20 mouse cellular contexts compared by ENCODE assay signal in the genomic region with DNA sequence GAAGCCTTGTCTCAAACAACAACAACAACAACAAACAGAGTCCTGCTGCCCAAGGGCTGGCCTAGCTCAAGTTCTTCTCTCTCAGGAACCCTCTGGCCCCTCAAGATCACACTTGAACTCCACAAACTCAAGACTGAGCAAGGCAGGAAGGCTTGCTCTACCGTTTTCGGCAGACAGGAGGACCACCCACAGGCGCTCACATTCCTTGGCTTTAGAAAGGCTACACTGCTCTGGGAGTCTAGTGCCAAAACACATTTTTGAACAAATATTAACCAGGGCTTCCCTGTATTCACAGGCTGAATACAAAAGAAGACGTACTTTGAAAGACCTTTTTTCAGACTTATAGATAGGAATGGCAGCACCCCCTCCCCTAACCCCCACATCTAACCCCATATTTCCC. TPM values are rescaled to one million over a fixed set of nuclear protein-coding genes. Genes with fewer than 3 reads are reported as not detected.
DNase-seq lines count a peak whose midpoint lies in the region; ATAC-seq and TF ChIP-seq lines count a peak whose summit lies in the region.
"Had no signal": no experiment of that assay in that cellular context is flagged by ENCODE, and none has a peak within 500 bp of the region (broad histone marks: within the 10 kb centered on the region; RNA-seq: fewer than 3 reads in every experiment).

No protein-coding gene starts in this region.

- H3K4me2 ChIP-seq in kidney, embryonic 14.5 days (replicated peaks; ENCODE audit: low read depth, low read length), result no peak overlapping the region
- no peak overlapping the region for H3K4me2 ChIP-seq in lung, embryonic 16.5 days (ENCODE audit: low read depth, low read length)
- no peak overlapping the region for H3K4me2 ChIP-seq in intestine, postnatal 0 days (replicated peaks; ENCODE audit: low read depth)
- no peak overlapping the region for H3K4me2 ChIP-seq in stomach, embryonic 14.5 days (replicated peaks; ENCODE audit: low read depth, low read length)
- H3K4me2 ChIP-seq: hindbrain, embryonic 15.5 days; limb, embryonic 12.5 days had no signal

- no peak for DNase-seq in kidney, adult 8-10 months
- no peak for DNase-seq in lung, adult 18-20 months
- DNase-seq in gastrocnemius, adult 2 months, result no peak
- no peak for DNase-seq in forebrain, embryonic 10.5 days (ENCODE audit: extremely low spot score, low spot score)
- DNase-seq: adrenal gland, postnatal 14 days; cerebellum, adult 8-10 months; heart, adult 11 months; heart, postnatal 14 days; right cerebral cortex, postnatal 14 days had no signal

- no peak overlapping the region for H3K9ac ChIP-seq in kidney, embryonic 14.5 days (ENCODE audit: low read depth, low read length)
- no peak overlapping the region for H3K9ac ChIP-seq in lung, embryonic 16.5 days (ENCODE audit: low read length)
- H3K9ac ChIP-seq in intestine, postnatal 0 days (ENCODE audit: low read depth, low read length), result no peak overlapping the region
- H3K9ac ChIP-seq in stomach, embryonic 14.5 days (replicated peaks; ENCODE audit: low read depth, low read length), result no peak overlapping the region
- H3K9ac ChIP-seq: hindbrain, embryonic 15.5 days; limb, embryonic 12.5 days had no signal

- peak; percentile 35; the same call in 1 of the 2 replicates for TF ChIP-seq CTCF in intestine, postnatal 0 days (IDR thresholded peaks at IDR 0.05; ENCODE audit: low read depth)
- no peak for TF ChIP-seq CTCF in gastrocnemius, adult 2 months (IDR thresholded peaks at IDR 0.05)

- no peaks in the 10 kb centered on the region for H3K9me3 ChIP-seq in kidney, embryonic 14.5 days (ENCODE audit: control insufficient read depth, low read length)
- no peaks in the 10 kb centered on the region for H3K9me3 ChIP-seq in lung, embryonic 16.5 days (ENCODE audit: control insufficient read depth, low read length)
- no peaks in the 10 kb centered on the region for H3K9me3 ChIP-seq in intestine, postnatal 0 days (ENCODE audit: control insufficient read depth)
- no peaks in the 10 kb centered on the region for H3K9me3 ChIP-seq in stomach, embryonic 14.5 days (ENCODE audit: control insufficient read depth, low read depth, low read length)
- H3K9me3 ChIP-seq in forebrain, embryonic 10.5 days, result no peaks in the 10 kb centered on the region
- H3K9me3 ChIP-seq: hindbrain, embryonic 15.5 days; limb, embryonic 12.5 days had no signal

- H3K4me1 ChIP-seq in kidney, embryonic 14.5 days (ENCODE audit: control insufficient read depth, insufficient read depth, low read length), result no peaks in the 10 kb centered on the region
- peaks cover 10% of the 10 kb centered on the region for H3K4me1 ChIP-seq in lung, embryonic 16.5 days (replicated peaks; ENCODE audit: control insufficient read depth, insufficient read depth, low read length)
- no peaks in the 10 kb centered on the region for H3K4me1 ChIP-seq in intestine, postnatal 0 days (replicated peaks; ENCODE audit: control insufficient read depth, insufficient read depth, low read length)
- H3K4me1 ChIP-seq in stomach, embryonic 14.5 days (ENCODE audit: control insufficient read depth, insufficient read depth, low read length), result no peaks in the 10 kb centered on the region
- H3K4me1 ChIP-seq in forebrain, embryonic 10.5 days, result peaks cover 14% of the 10 kb centered on the region
- H3K4me1 ChIP-seq: limb, embryonic 12.5 days had no signal

- no peaks in the 10 kb centered on the region for H3K36me3 ChIP-seq in kidney, embryonic 14.5 days (ENCODE audit: control insufficient read depth, insufficient read depth, low read length)
- no peaks in the 10 kb centered on the region for H3K36me3 ChIP-seq in lung, embryonic 16.5 days (ENCODE audit: control insufficient read depth, insufficient read depth, low read length)
- no peaks in the 10 kb centered on the region for H3K36me3 ChIP-seq in intestine, postnatal 0 days (ENCODE audit: control insufficient read depth, insufficient read depth)
- H3K36me3 ChIP-seq in stomach, embryonic 14.5 days (ENCODE audit: control insufficient read depth, insufficient read depth, low read length), result no peaks in the 10 kb centered on the region
- H3K36me3 ChIP-seq in forebrain, embryonic 10.5 days (replicated peaks), result no peaks in the 10 kb centered on the region
- H3K36me3 ChIP-seq: hindbrain, embryonic 15.5 days; limb, embryonic 12.5 days had no signal

- 49% methylated on average over 4 of the region's 4 CpGs for WGBS in kidney, embryonic 14.5 days
- 20% methylated on average over 4 of the region's 4 CpGs for WGBS in lung, embryonic 16.5 days
- 46% methylated on average over 4 of the region's 4 CpGs for WGBS in intestine, postnatal 0 days
- 26% methylated on average over 4 of the region's 4 CpGs for WGBS in stomach, embryonic 14.5 days
- 70% methylated on average over 4 of the region's 4 CpGs for WGBS in forebrain, embryonic 10.5 days

- H3K27ac ChIP-seq in kidney, embryonic 14.5 days (ENCODE audit: low read depth, low read length), result no peak overlapping the region
- peak overlapping the region; percentile 62 for H3K27ac ChIP-seq in lung, embryonic 16.5 days (ENCODE audit: low read length)
- no peak overlapping the region for H3K27ac ChIP-seq in intestine, postnatal 0 days (ENCODE audit: low read depth, low read length)
- no peak overlapping the region for H3K27ac ChIP-seq in stomach, embryonic 14.5 days (ENCODE audit: low read length)
- H3K27ac ChIP-seq in gastrocnemius, adult 2 months, result no peak overlapping the region
- H3K27ac ChIP-seq in forebrain, embryonic 10.5 days, result no peak overlapping the region
- H3K27ac ChIP-seq: hindbrain, embryonic 15.5 days; limb, embryonic 12.5 days had no signal

- intact Hi-C loops in gastrocnemius, adult 2 months (cut with DNase I), result no loop called here

- peak; percentile 61; the same call in 1 of the 2 replicates for ATAC-seq in kidney, embryonic 14.5 days (ENCODE audit: low FRiP score, low TSS enrichment)
- ATAC-seq in lung, embryonic 16.5 days (ENCODE audit: low read depth), result peak; percentile 89
- no peak for ATAC-seq in intestine, postnatal 0 days
- ATAC-seq in stomach, embryonic 14.5 days (ENCODE audit: insufficient number of reproducible peaks, insufficient read depth, low FRiP score, low read depth), result peak; percentile 25; the same call in 1 of the 2 replicates
- ATAC-seq: forebrain, embryonic 14.5 days had no signal

- no peaks in the 10 kb centered on the region for H3K27me3 ChIP-seq in kidney, embryonic 14.5 days (ENCODE audit: control insufficient read depth, insufficient read depth, low read length)
- no peaks in the 10 kb centered on the region for H3K27me3 ChIP-seq in lung, embryonic 16.5 days (ENCODE audit: control insufficient read depth, insufficient read depth, low read depth, low read length)
- H3K27me3 ChIP-seq in intestine, postnatal 0 days (replicated peaks; ENCODE audit: control insufficient read depth, insufficient read depth, low read length), result no peaks in the 10 kb centered on the region
- no peaks in the 10 kb centered on the region for H3K27me3 ChIP-seq in stomach, embryonic 14.5 days (ENCODE audit: control insufficient read depth, insufficient read depth, low read length)
- H3K27me3 ChIP-seq in forebrain, embryonic 10.5 days (ENCODE audit: poor library complexity, severe bottlenecking), result no peaks in the 10 kb centered on the region
- H3K27me3 ChIP-seq: hindbrain, embryonic 15.5 days; limb, embryonic 12.5 days had no signal

- no peak overlapping the region for H3K4me3 ChIP-seq in kidney, embryonic 14.5 days (ENCODE audit: low read length)
- H3K4me3 ChIP-seq in lung, embryonic 16.5 days (ENCODE audit: low read length), result no peak overlapping the region
- H3K4me3 ChIP-seq in intestine, postnatal 0 days (ENCODE audit: low read depth, low read length), result no peak overlapping the region
- no peak overlapping the region for H3K4me3 ChIP-seq in stomach, embryonic 14.5 days (ENCODE audit: low read depth, low read length)
- H3K4me3 ChIP-seq in gastrocnemius, adult 2 months, result no peak overlapping the region
- no peak overlapping the region for H3K4me3 ChIP-seq in forebrain, embryonic 10.5 days
- H3K4me3 ChIP-seq: hindbrain, embryonic 15.5 days; limb, embryonic 12.5 days had no signal

RNA-seq across cellular contexts. Expression of a gene that starts 55.2 kb away (rescaled TPM):
- polyA plus RNA-seq in kidney, embryonic 14.5 days (2014; fragmentation: Nextera tagmentation; extraction: Ambion mirVana), result 199 and 214 TPM in 2 replicates
- polyA plus RNA-seq in lung, embryonic 16.5 days (2015; fragmentation: Nextera tagmentation; extraction: Ambion mirVana), result 180 and 187 TPM in 2 replicates
- polyA plus RNA-seq in intestine, postnatal 0 days (2015; fragmentation: Nextera tagmentation; extraction: Ambion mirVana), result 226 and 233 TPM in 2 replicates
- polyA plus RNA-seq in stomach, embryonic 14.5 days (2014; fragmentation: Nextera tagmentation; extraction: Ambion mirVana), result 187 and 189 TPM in 2 replicates
- total RNA-seq in gastrocnemius, adult 2 months (2021), result 100 to 1,000 TPM; 151 to 172 TPM
- 131 and 132 TPM in 2 replicates for polyA plus RNA-seq in forebrain, embryonic 10.5 days (2016; fragmentation: Nextera tagmentation; extraction: Ambion mirVana)

RNA-seq across cellular contexts. Expression of a gene that starts 59.3 kb away (rescaled TPM):
- not detected in 2 replicates for polyA plus RNA-seq in kidney, embryonic 14.5 days (2014; fragmentation: Nextera tagmentation; extraction: Ambion mirVana)
- not detected in 2 replicates for polyA plus RNA-seq in lung, embryonic 16.5 days (2015; fragmentation: Nextera tagmentation; extraction: Ambion mirVana)
- not detected in 2 replicates for polyA plus RNA-seq in intestine, postnatal 0 days (2015; fragmentation: Nextera tagmentation; extraction: Ambion mirVana)
- polyA plus RNA-seq in stomach, embryonic 14.5 days (2014; fragmentation: Nextera tagmentation; extraction: Ambion mirVana), result not detected in 2 replicates
- total RNA-seq in gastrocnemius, adult 2 months (2021), result not detected
- polyA plus RNA-seq in forebrain, embryonic 10.5 days (2016; fragmentation: Nextera tagmentation; extraction: Ambion mirVana), result not detected in 2 replicates
- total RNA-seq: heart, postnatal 14 days; megakaryocyte-erythroid progenitor cell, adult 5-6 weeks had no signal
- polyA plus RNA-seq: C2C12; forebrain, embryonic 14.5 days; limb, embryonic 12.5 days; neural tube, embryonic 11.5 days; thymus, postnatal 0 days had no signal
